Mouse (Mus musculus) MN1 (cell line): ENCODE data around the gene Gm30191.
"Not testable (repeated sequence)": the region's sequence is repeated elsewhere in the genome, so short reads cannot be mapped to it uniquely, and the experiment has no call there.

Source experiments
- DNase-seq: peaks from one replicate; pipeline ENCODE4 v3.0.0-alpha.2; 2016; ENCODE audit warnings: low spot score

The Gm30191 gene

GRCm38 (mm10) chr4:134252131-134252910 is 5.6 kb downstream of the Gm30191 start:
- no peak for DNase-seq

- no peak for DNase-seq
Observed at GRCm38 (mm10) chr4:134252911-134253721, 6.4 kb downstream of the Gm30191 start.

- peak; percentile 69 for DNase-seq
Observed at GRCm38 (mm10) chr4:134253722-134254324, 7.1 kb downstream of the Gm30191 start, which contains the start of gene Grrp1. Grrp1 (minus strand) TSS chr4:134254106.

GRCm38 (mm10) chr4:134254835-134255234 is 8.1 kb downstream of the Gm30191 start:
- no peak for DNase-seq

GRCm38 (mm10) chr4:134255854-134256253 is 9.1 kb downstream of the Gm30191 start:
- no peak for DNase-seq

GRCm38 (mm10) chr4:134256407-134257197 is 9.9 kb downstream of the Gm30191 start:
- DNase-seq, result peak; percentile 74

GRCm38 (mm10) chr4:134257198-134258009 is 10.7 kb downstream of the Gm30191 start:
- peak; percentile 39 for DNase-seq

- DNase-seq, result no peak
Observed at GRCm38 (mm10) chr4:134258354-134258753, 11.6 kb downstream of the Gm30191 start.

GRCm38 (mm10) chr4:134263191-134263590 is 16.5 kb downstream of the Gm30191 start:
- peak; percentile 44 for DNase-seq

GRCm38 (mm10) chr4:134265860-134266585 is 19.3 kb downstream of the Gm30191 start:
- DNase-seq, result no peak

- DNase-seq, result peak; percentile 41
Observed at GRCm38 (mm10) chr4:134268102-134268655, 21.4 kb downstream of the Gm30191 start.

GRCm38 (mm10) chr4:134269622-134270021 is 22.9 kb downstream of the Gm30191 start:
- DNase-seq, result not testable (repeated sequence)

GRCm38 (mm10) chr4:134271979-134272378 is 25.2 kb downstream of the Gm30191 start:
- DNase-seq, result no peak

- no peak for DNase-seq
Observed at GRCm38 (mm10) chr4:134272731-134273416, 26.1 kb downstream of the Gm30191 start.

GRCm38 (mm10) chr4:134273417-134274345 is 26.9 kb downstream of the Gm30191 start:
- no peak for DNase-seq

GRCm38 (mm10) chr4:134284942-134285341 is 38.2 kb downstream of the Gm30191 start:
- DNase-seq, result peak; percentile 32

GRCm38 (mm10) chr4:134286226-134287167 is 39.8 kb downstream of the Gm30191 start:
- peak; percentile 67 for DNase-seq
